16 mouse cellular contexts compared by ENCODE assay signal in genomic region chr17:7365615-7366014, GRCm38 (mm10). TPM values are rescaled to one million over a fixed set of nuclear protein-coding genes. Genes with fewer than 3 reads are reported as not detected.
"Had no signal": no experiment of that assay in that cellular context is flagged by ENCODE, and none has a peak within 500 bp of the region (broad histone marks: within the 10 kb centered on the region; RNA-seq: fewer than 3 reads in every experiment).

No protein-coding gene starts in this region.

RNA-seq across cellular contexts. Expression of gene Gm49630, which starts 6.2 kb away (rescaled TPM):
- polyA plus RNA-seq: cerebellum, adult 2 months; cortical plate, adult 2 months; embryonic facial prominence, embryonic 10.5 days; embryonic facial prominence, embryonic 13.5 days; embryonic facial prominence, embryonic 14.5 days; embryonic facial prominence, embryonic 15.5 days; erythroblast, embryonic 14.5 days; forebrain, embryonic 10.5 days; forebrain, embryonic 11.5 days; forebrain, embryonic 12.5 days; forebrain, embryonic 13.5 days; forebrain, embryonic 14.5 days; forebrain, embryonic 16.5 days; forebrain, postnatal 0 days; frontal cortex, adult 2 months; heart, adult 2 months had no signal

RNA-seq across cellular contexts. Expression of gene Ttll2, which starts 13.1 kb away (rescaled TPM):
- polyA plus RNA-seq: cerebellum, adult 2 months; cortical plate, adult 2 months; embryonic facial prominence, embryonic 10.5 days; embryonic facial prominence, embryonic 13.5 days; embryonic facial prominence, embryonic 14.5 days; erythroblast, embryonic 14.5 days; forebrain, embryonic 10.5 days; forebrain, embryonic 11.5 days; forebrain, embryonic 12.5 days; forebrain, embryonic 13.5 days; forebrain, embryonic 14.5 days; forebrain, embryonic 16.5 days; forebrain, postnatal 0 days; frontal cortex, adult 2 months had no signal

RNA-seq across cellular contexts. Expression of gene Unc93a2, which starts 19.6 kb away (rescaled TPM):
- polyA plus RNA-seq: cerebellum, adult 2 months; cortical plate, adult 2 months; embryonic facial prominence, embryonic 10.5 days; embryonic facial prominence, embryonic 13.5 days; embryonic facial prominence, embryonic 14.5 days; erythroblast, embryonic 14.5 days; forebrain, embryonic 10.5 days; forebrain, embryonic 11.5 days; forebrain, embryonic 12.5 days; forebrain, embryonic 13.5 days; forebrain, embryonic 14.5 days; forebrain, embryonic 16.5 days; forebrain, postnatal 0 days had no signal

RNA-seq across cellular contexts. Expression of gene Tcp10a, which starts 41.2 kb away (rescaled TPM):
- polyA plus RNA-seq: cortical plate, adult 2 months; embryonic facial prominence, embryonic 10.5 days; embryonic facial prominence, embryonic 13.5 days; embryonic facial prominence, embryonic 14.5 days; embryonic facial prominence, embryonic 15.5 days; erythroblast, embryonic 14.5 days; forebrain, embryonic 10.5 days; forebrain, embryonic 11.5 days; forebrain, embryonic 12.5 days; forebrain, embryonic 13.5 days; forebrain, embryonic 14.5 days; forebrain, embryonic 16.5 days; forebrain, postnatal 0 days had no signal
